Mouse (Mus musculus): ENCODE measurements around the gene Ralgapa2. TPM values are rescaled to one million over a fixed set of nuclear protein-coding genes. Genes with fewer than 3 reads are reported as not detected.
"Not testable (repeated sequence)": the region's sequence is repeated elsewhere in the genome, so short reads cannot be mapped to it uniquely, and the experiment has no call there.

Ralgapa2 gene
- polyA plus RNA-seq, 1 experiment = 2.3 TPM

GRCm38 (mm10) chr2:146470947-146471346 is 41.2 kb downstream of the Ralgapa2 start:
- H3K27me3 ChIP-seq (ENCODE audit: control insufficient read depth, insufficient read depth, insufficient read length) = no peaks in the 10 kb centered on the region
- H3ac ChIP-seq (ENCODE audit: control insufficient read depth, insufficient read length, low read depth) = no peak overlapping the region
- H3K4me3 ChIP-seq (ENCODE audit: insufficient read depth, poor library complexity, severe bottlenecking) = no peak overlapping the region
- no peaks in the 10 kb centered on the region for H3K79me3 ChIP-seq (ENCODE audit: low read depth)
- no peak for TF ChIP-seq MAX (IDR thresholded peaks at IDR 0.05)
- TF ChIP-seq USF1 (IDR thresholded peaks at IDR 0.05; ENCODE audit: low read depth) = no peak
- TF ChIP-seq CTCF (IDR thresholded peaks at IDR 0.05; ENCODE audit: control insufficient read depth, insufficient read depth, insufficient read length) = no peak
- no peak for TF ChIP-seq CEBPB (IDR thresholded peaks at IDR 0.05; ENCODE audit: low read depth)
- H3K36me3 ChIP-seq (ENCODE audit: control insufficient read depth, insufficient read depth) = no peaks in the 10 kb centered on the region
- H3K79me2 ChIP-seq (ENCODE audit: control insufficient read depth, insufficient read depth) = no peaks in the 10 kb centered on the region

GRCm38 (mm10) chr2:146469707-146470420 is 42.3 kb downstream of the Ralgapa2 start:
- no peak overlapping the region for H3K4me3 ChIP-seq (ENCODE audit: insufficient read depth, poor library complexity, severe bottlenecking)
- H3K36me3 ChIP-seq (ENCODE audit: control insufficient read depth, insufficient read depth) = no peaks in the 10 kb centered on the region
- H3K27me3 ChIP-seq (ENCODE audit: control insufficient read depth, insufficient read depth, insufficient read length) = no peaks in the 10 kb centered on the region
- no peak for TF ChIP-seq FOSL1 (IDR thresholded peaks at IDR 0.05; ENCODE audit: insufficient read depth, low read length, poor library complexity, severe bottlenecking)
- no peak for TF ChIP-seq CEBPB (IDR thresholded peaks at IDR 0.05; ENCODE audit: low read depth)
- no peak for TF ChIP-seq MYOD1 (IDR thresholded peaks at IDR 0.05; ENCODE audit: control insufficient read depth, insufficient read length, low read depth)
- TF ChIP-seq MYOG (IDR thresholded peaks at IDR 0.05; ENCODE audit: control insufficient read depth, extremely low read depth, insufficient read length) = no peak
- no peak for TF ChIP-seq MAX (IDR thresholded peaks at IDR 0.05)
- TF ChIP-seq CTCF (IDR thresholded peaks at IDR 0.05; ENCODE audit: control insufficient read depth, insufficient read depth, insufficient read length) = no peak
- no peak for TF ChIP-seq USF1 (IDR thresholded peaks at IDR 0.05; ENCODE audit: low read depth)
- H3ac ChIP-seq (ENCODE audit: control insufficient read depth, insufficient read length, low read depth) = no peak overlapping the region
- H3K79me3 ChIP-seq (ENCODE audit: low read depth) = no peaks in the 10 kb centered on the region
- no peaks in the 10 kb centered on the region for H3K79me2 ChIP-seq (ENCODE audit: control insufficient read depth, insufficient read depth)

- Histone ChIP-seq H3K36me3 (ENCODE audit: control insufficient read depth, insufficient read depth) (no peaks in the 10 kb centered on the region), H3K27me3 (ENCODE audit: control insufficient read depth, insufficient read depth, insufficient read length) (no peaks in the 10 kb centered on the region), H3K79me2 (ENCODE audit: control insufficient read depth, insufficient read depth) (no peaks in the 10 kb centered on the region), H3ac (ENCODE audit: control insufficient read depth, insufficient read length, low read depth) (no peak overlapping the region), H3K79me3 (ENCODE audit: low read depth) (no peaks in the 10 kb centered on the region), H3K4me3 (ENCODE audit: insufficient read depth, poor library complexity, severe bottlenecking) (no peak overlapping the region)
- TF ChIP-seq USF1 (IDR thresholded peaks at IDR 0.05; ENCODE audit: low read depth) (no peak), CEBPB (IDR thresholded peaks at IDR 0.05; ENCODE audit: low read depth) (no peak), CTCF (IDR thresholded peaks at IDR 0.05; ENCODE audit: control insufficient read depth, insufficient read depth, insufficient read length) (no peak), MYOG (IDR thresholded peaks at IDR 0.05; ENCODE audit: control insufficient read depth, extremely low read depth, insufficient read length) (no peak), MAX (IDR thresholded peaks at IDR 0.05) (no peak), MYOD1 (IDR thresholded peaks at IDR 0.05; ENCODE audit: control insufficient read depth, insufficient read length, low read depth) (no peak), FOSL1 (IDR thresholded peaks at IDR 0.05; ENCODE audit: insufficient read depth, low read length, poor library complexity, severe bottlenecking) (no peak)
Observed at GRCm38 (mm10) chr2:146468898-146469297, 43.2 kb downstream of the Ralgapa2 start.

DNA sequence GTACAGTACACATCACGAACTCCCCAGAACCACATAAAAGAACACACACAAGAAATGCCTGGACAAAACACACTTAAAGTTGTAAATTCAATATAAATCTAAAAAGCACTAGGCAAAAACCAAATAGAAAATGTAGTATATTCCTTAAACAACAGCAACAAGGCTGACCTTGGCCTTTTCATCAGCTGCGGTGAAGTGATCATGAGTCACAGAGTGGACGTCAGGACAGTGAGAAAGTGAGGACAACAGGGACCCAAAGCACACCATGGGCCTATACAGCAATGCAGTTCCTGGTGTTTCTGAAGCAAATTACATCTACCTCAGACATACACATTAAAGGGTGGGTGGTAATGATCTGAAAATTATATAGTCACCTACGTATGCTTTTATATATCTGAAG is 44.1 kb downstream of the Ralgapa2 start:
- no peaks in the 10 kb centered on the region for H3K36me3 ChIP-seq (ENCODE audit: control insufficient read depth, insufficient read depth)
- H3ac ChIP-seq (ENCODE audit: control insufficient read depth, insufficient read length, low read depth) = no peak overlapping the region
- H3K79me2 ChIP-seq (ENCODE audit: control insufficient read depth, insufficient read depth) = no peaks in the 10 kb centered on the region
- no peaks in the 10 kb centered on the region for H3K79me3 ChIP-seq (ENCODE audit: low read depth)
- no peak overlapping the region for H3K4me3 ChIP-seq (ENCODE audit: insufficient read depth, poor library complexity, severe bottlenecking)
- TF ChIP-seq FOSL1 (IDR thresholded peaks at IDR 0.05; ENCODE audit: insufficient read depth, low read length, poor library complexity, severe bottlenecking) (no peak), CTCF (IDR thresholded peaks at IDR 0.05; ENCODE audit: control insufficient read depth, insufficient read depth, insufficient read length) (no peak), MAX (IDR thresholded peaks at IDR 0.05) (no peak), MYOG (IDR thresholded peaks at IDR 0.05; ENCODE audit: control insufficient read depth, extremely low read depth, insufficient read length) (no peak), MYOD1 (IDR thresholded peaks at IDR 0.05; ENCODE audit: control insufficient read depth, insufficient read length, low read depth) (no peak), CEBPB (IDR thresholded peaks at IDR 0.05; ENCODE audit: low read depth) (no peak), USF1 (IDR thresholded peaks at IDR 0.05; ENCODE audit: low read depth) (no peak)
- H3K27me3 ChIP-seq (ENCODE audit: control insufficient read depth, insufficient read depth, insufficient read length) = no peaks in the 10 kb centered on the region

DNA sequence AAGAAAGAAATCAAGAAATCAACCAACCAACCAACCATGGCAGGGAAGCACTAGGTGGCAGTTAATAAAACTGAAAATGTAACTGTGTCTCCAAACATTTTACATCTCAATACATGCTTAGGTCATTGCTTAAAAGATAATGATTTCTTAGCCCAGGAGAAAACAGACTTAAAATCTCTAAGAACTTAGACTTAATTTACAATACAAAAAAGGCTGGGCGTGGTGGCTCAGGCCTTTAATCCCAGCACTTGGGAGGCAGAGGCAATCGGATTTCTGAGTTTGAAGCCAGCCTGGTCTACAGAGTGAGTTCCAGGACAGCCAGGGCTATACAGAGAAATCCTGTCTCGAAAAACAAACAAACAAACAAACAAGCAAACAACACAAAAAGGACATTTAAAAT is 45.3 kb downstream of the Ralgapa2 start:
- not testable (repeated sequence) for H3K79me3 ChIP-seq (ENCODE audit: low read depth); H3K36me3 ChIP-seq (ENCODE audit: control insufficient read depth, insufficient read depth); H3K79me2 ChIP-seq (ENCODE audit: control insufficient read depth, insufficient read depth)

DNA sequence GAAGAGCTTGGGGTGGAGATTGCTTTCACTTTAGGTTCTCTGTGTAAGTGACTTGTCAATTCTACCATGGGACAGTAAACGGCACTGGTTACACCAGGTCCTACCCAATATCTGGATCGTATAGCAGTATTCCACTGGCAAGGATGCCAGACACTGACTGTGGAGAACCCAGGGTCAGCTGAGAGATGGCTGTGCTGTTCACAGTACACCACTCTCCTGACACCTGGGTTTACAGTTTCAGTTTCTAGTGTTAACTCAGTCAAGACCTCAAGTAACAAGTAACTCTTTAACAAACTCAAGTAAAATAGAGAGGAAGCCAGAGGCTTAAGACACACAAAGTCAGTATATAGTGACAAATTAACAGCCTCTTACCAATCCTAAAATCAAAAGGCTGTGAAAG is 54.6 kb downstream of the Ralgapa2 start:
- H3K27me3 ChIP-seq (ENCODE audit: control insufficient read depth, insufficient read depth, insufficient read length) = no peaks in the 10 kb centered on the region
- H3K79me2 ChIP-seq (ENCODE audit: control insufficient read depth, insufficient read depth) = no peaks in the 10 kb centered on the region
- TF ChIP-seq MAX (IDR thresholded peaks at IDR 0.05) (no peak), CEBPB (IDR thresholded peaks at IDR 0.05; ENCODE audit: low read depth) (no peak), MYOD1 (IDR thresholded peaks at IDR 0.05; ENCODE audit: control insufficient read depth, insufficient read length, low read depth) (no peak), FOSL1 (IDR thresholded peaks at IDR 0.05; ENCODE audit: insufficient read depth, low read length, poor library complexity, severe bottlenecking) (no peak), MYOG (IDR thresholded peaks at IDR 0.05; ENCODE audit: control insufficient read depth, extremely low read depth, insufficient read length) (no peak), CTCF (IDR thresholded peaks at IDR 0.05; ENCODE audit: control insufficient read depth, insufficient read depth, insufficient read length) (no peak), USF1 (IDR thresholded peaks at IDR 0.05; ENCODE audit: low read depth) (no peak)
- H3K79me3 ChIP-seq (ENCODE audit: low read depth) = no peaks in the 10 kb centered on the region
- no peak overlapping the region for H3K4me3 ChIP-seq (ENCODE audit: insufficient read depth, poor library complexity, severe bottlenecking)
- no peaks in the 10 kb centered on the region for H3K36me3 ChIP-seq (ENCODE audit: control insufficient read depth, insufficient read depth)
- H3ac ChIP-seq (ENCODE audit: control insufficient read depth, insufficient read length, low read depth) = no peak overlapping the region

More for the DNA sequence above, 45.3 kb downstream of the Ralgapa2 start:
- not testable (repeated sequence) for H3K27me3 ChIP-seq (ENCODE audit: control insufficient read depth, insufficient read depth, insufficient read length); H3K4me3 ChIP-seq (ENCODE audit: insufficient read depth, poor library complexity, severe bottlenecking); H3ac ChIP-seq (ENCODE audit: control insufficient read depth, insufficient read length, low read depth)
